Mouse (Mus musculus) ovary, postnatal 10 days (tissue): ENCODE data around the gene Dnajc4.

Experiments
- DNase-seq: peaks from one replicate; pipeline ENCODE4 v3.0.0; 2022; ENCODE audit warnings: low spot score

The Dnajc4 gene

GRCm38 (mm10) chr19:6992011-6992858 is at the start of gene Dnajc4:
Gene Dnajc4, minus strand, starts transcription at chr19:6992572.
- DNase-seq, result peak; percentile 80

- DNase-seq, result no peak
Observed at GRCm38 (mm10) chr19:7041171-7041570, 48.8 kb upstream of the Dnajc4 start.

GRCm38 (mm10) chr19:7040637-7041130 is 48.3 kb upstream of the Dnajc4 start:
- no peak for DNase-seq

- DNase-seq, result peak; percentile 89
Observed at GRCm38 (mm10) chr19:7039841-7040636, 47.7 kb upstream of the Dnajc4 start, which contains the start of gene Stip1. Gene Stip1, minus strand, starts transcription at chr19:7039967.

- DNase-seq, result no peak
Observed at GRCm38 (mm10) chr19:7039088-7039720, 46.8 kb upstream of the Dnajc4 start.

GRCm38 (mm10) chr19:7034006-7034405 is 41.6 kb upstream of the Dnajc4 start:
- no peak for DNase-seq

GRCm38 (mm10) chr19:7029531-7029930 is 37.2 kb upstream of the Dnajc4 start:
- no peak for DNase-seq

GRCm38 (mm10) chr19:7020224-7020641 is 27.9 kb upstream of the Dnajc4 start:
- DNase-seq, result no peak

- no peak for DNase-seq
Observed at GRCm38 (mm10) chr19:7019191-7019590, 26.8 kb upstream of the Dnajc4 start, which contains the start of gene Fermt3. Gene Fermt3, minus strand, starts transcription at chr19:7019469.

- DNase-seq, result no peak
Observed at GRCm38 (mm10) chr19:7018546-7018945, 26.2 kb upstream of the Dnajc4 start.

- no peak for DNase-seq
Observed at GRCm38 (mm10) chr19:7017541-7018457, 25.4 kb upstream of the Dnajc4 start.

- DNase-seq, result no peak
Observed at GRCm38 (mm10) chr19:7014481-7015135, 22.2 kb upstream of the Dnajc4 start.

GRCm38 (mm10) chr19:7013984-7014383 is 21.6 kb upstream of the Dnajc4 start:
- DNase-seq, result no peak

- DNase-seq, result no peak
Observed at GRCm38 (mm10) chr19:7012426-7012825, 20.1 kb upstream of the Dnajc4 start.

- DNase-seq, result no peak
Observed at GRCm38 (mm10) chr19:7006892-7007593, 14.7 kb upstream of the Dnajc4 start.

- DNase-seq, result no peak
Observed at GRCm38 (mm10) chr19:6999360-7000063, 7.1 kb upstream of the Dnajc4 start.

GRCm38 (mm10) chr19:6997721-6998290 is 5.4 kb upstream of the Dnajc4 start:
- DNase-seq, result no peak

- DNase-seq, result peak; percentile 72
Observed at GRCm38 (mm10) chr19:6996006-6996405, 3.6 kb upstream of the Dnajc4 start, which contains the start of the genes Nudt22 and Trpt1. Gene Nudt22, minus strand, starts transcription at chr19:6996117. Gene Trpt1, plus strand, starts transcription at chr19:6996131.
